Mouse (Mus musculus): Measurements from ENCODE around the gene Trim69. TPM values are rescaled to one million over a fixed set of nuclear protein-coding genes. Genes with fewer than 3 reads are reported as not detected.

The Trim69 gene
- polyA plus RNA-seq (2014; fragmentation: Nextera tagmentation; extraction: Ambion mirVana), result not detected in 2 replicates

DNA sequence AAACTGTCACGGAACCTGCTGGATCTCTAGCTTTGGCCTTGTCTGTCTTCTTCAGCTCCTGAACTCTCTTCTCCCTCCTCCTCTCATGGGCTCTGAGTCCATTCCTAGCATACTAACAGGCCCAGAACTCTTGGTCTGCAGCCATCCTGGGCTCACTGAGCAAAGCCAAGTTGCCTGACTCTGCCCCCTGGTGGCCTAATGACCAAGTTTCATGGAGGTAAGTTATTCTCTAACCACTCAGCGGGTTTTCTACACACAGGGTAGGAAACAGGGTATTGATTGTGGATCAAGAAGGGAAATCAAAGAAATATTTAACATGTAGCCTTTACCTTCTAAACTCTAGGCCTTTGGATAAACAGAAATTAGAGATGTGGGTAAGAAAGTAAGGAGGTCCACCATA is at the start of gene Trim69:
Gene Trim69, plus strand, starts transcription at position 21 of the 400 bp plus-strand sequence.
- 0 out of 2 replicates have a peak, but pooled peaks have one; percentile 53 for ATAC-seq (ENCODE audit: low FRiP score, low TSS enrichment)
- Histone ChIP-seq H3K4me2 (replicated peaks; ENCODE audit: low read depth, low read length) (no peak within 1 kb of the TSS), H3K9ac (ENCODE audit: low read depth, low read length) (no peak within 1 kb of the TSS), H3K27ac (ENCODE audit: low read depth, low read length) (no peak within 1 kb of the TSS), H3K9me3 (ENCODE audit: control insufficient read depth, low read length) (no peaks in the 10 kb centered on the region), H3K27me3 (ENCODE audit: control insufficient read depth, insufficient read depth, low read length) (no peaks in the 10 kb centered on the region), H3K4me3 (ENCODE audit: low read length) (no peak within 1 kb of the TSS), H3K4me1 (ENCODE audit: control insufficient read depth, insufficient read depth, low read length) (no peaks in the 10 kb centered on the region), H3K36me3 (ENCODE audit: control insufficient read depth, insufficient read depth, low read length) (no peaks in the 10 kb centered on the region)
- 56% methylated on average over 2 of the region's 2 CpGs for WGBS

DNA sequence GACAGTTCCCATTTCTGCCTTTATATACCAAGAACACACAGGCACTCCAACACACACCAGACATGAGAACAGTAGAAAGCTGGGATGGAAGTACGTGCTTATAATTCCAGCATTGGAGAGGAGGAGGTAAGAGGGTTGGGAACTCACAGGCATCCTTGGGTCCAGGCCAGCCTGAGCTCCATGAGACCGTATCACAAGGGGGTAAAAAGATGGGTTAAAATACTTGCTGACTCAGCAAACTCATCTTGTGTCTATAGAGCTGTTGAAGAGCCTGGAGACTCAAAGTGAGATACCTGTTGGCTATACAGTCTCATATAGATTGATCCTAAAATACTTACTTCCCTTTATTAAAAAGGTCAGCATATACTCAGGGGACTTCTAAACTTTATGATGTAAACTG is 43.6 kb upstream of the Trim69 start:
- H3K4me3 ChIP-seq (ENCODE audit: low read length), result no peak overlapping the region; the same call in 1 of the 2 replicates
- no peaks in the 10 kb centered on the region for H3K27me3 ChIP-seq (ENCODE audit: control insufficient read depth, insufficient read depth, low read length)
- peak overlapping the region; percentile 59 for H3K4me2 ChIP-seq (replicated peaks; ENCODE audit: low read depth, low read length)
- no peak overlapping the region for H3K27ac ChIP-seq (ENCODE audit: low read depth, low read length)
- peaks cover 15% of the 10 kb centered on the region; the same call in 1 of the 2 replicates for H3K36me3 ChIP-seq (ENCODE audit: control insufficient read depth, insufficient read depth, low read length)
- H3K9me3 ChIP-seq (ENCODE audit: control insufficient read depth, low read length), result no peaks in the 10 kb centered on the region
- H3K4me1 ChIP-seq (ENCODE audit: control insufficient read depth, insufficient read depth, low read length), result peaks cover 7% of the 10 kb centered on the region
- WGBS, result 89% methylated on average over 2 of the region's 2 CpGs
- ATAC-seq (ENCODE audit: low FRiP score, low TSS enrichment), result no peak
- H3K9ac ChIP-seq (ENCODE audit: low read depth, low read length), result no peak overlapping the region

DNA sequence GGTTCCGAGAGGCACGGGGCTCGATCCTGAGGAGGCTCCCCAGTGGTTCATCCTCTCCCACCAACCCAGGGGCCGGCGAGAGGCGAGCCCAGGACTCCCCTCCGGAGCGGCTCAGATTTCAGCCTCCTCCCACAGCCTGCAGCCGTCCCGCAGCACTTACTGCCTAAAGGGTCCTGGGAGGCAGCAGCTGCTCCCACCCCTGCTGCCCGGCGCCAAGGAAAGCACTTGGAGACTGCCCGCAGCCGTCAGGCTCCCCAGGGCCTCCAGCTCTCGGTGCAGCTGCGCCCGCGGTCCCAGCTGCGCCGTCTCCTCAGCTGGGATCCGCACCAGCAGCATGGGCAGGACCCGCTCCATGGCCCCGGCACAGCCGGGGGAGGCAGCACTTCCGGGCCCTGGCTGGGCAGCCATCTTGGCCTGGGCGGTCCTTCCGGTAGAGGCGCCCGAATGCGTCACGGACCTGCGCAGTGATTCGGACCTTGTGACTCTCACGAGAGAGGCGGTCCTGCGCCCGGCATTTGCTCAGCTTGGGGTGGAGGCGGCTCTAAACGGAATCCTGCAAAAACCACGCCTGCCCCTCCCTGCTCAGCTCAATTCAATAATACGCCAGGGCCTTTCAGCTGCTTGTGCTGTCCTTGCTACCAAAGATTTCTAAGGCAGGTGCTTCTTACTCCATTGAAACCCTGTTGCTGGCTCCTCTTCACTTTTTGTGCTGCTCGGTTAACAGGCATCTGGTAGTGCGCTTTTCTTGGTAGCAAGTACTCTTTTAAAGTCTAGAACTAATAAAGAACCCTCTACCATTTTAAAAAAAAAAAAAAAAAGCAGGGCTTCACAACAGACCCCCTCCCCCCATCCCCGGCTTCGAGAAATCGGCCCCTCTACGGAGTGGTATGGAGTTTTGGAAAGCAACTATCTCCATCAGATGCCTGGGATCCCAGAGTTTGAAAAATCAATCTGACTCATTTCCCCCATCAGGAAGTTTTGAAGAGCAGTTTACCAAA is 42.2 kb upstream of the Trim69 start, which contains the start of gene Spg11:
Gene Spg11, minus strand, starts transcription at position 426 of the 998 bp plus-strand sequence.
- Histone ChIP-seq H3K9ac (ENCODE audit: low read depth, low read length) (peak within 1 kb of the TSS; percentile 90), H3K36me3 (ENCODE audit: control insufficient read depth, insufficient read depth, low read length) (peaks cover 9% of the 10 kb centered on the region; the same call in 1 of the 2 replicates), H3K27ac (ENCODE audit: low read depth, low read length) (peak within 1 kb of the TSS; percentile 99), H3K27me3 (ENCODE audit: control insufficient read depth, insufficient read depth, low read length) (no peaks in the 10 kb centered on the region), H3K4me1 (ENCODE audit: control insufficient read depth, insufficient read depth, low read length) (peaks cover 7% of the 10 kb centered on the region), H3K4me3 (ENCODE audit: low read length) (peak within 1 kb of the TSS; percentile 84), H3K9me3 (ENCODE audit: control insufficient read depth, low read length) (no peaks in the 10 kb centered on the region), H3K4me2 (replicated peaks; ENCODE audit: low read depth, low read length) (peak within 1 kb of the TSS; percentile 59)
- peak; percentile 100 for ATAC-seq (ENCODE audit: low FRiP score, low TSS enrichment)
- under 1% methylated on average over 47 of the region's 47 CpGs for WGBS

DNA sequence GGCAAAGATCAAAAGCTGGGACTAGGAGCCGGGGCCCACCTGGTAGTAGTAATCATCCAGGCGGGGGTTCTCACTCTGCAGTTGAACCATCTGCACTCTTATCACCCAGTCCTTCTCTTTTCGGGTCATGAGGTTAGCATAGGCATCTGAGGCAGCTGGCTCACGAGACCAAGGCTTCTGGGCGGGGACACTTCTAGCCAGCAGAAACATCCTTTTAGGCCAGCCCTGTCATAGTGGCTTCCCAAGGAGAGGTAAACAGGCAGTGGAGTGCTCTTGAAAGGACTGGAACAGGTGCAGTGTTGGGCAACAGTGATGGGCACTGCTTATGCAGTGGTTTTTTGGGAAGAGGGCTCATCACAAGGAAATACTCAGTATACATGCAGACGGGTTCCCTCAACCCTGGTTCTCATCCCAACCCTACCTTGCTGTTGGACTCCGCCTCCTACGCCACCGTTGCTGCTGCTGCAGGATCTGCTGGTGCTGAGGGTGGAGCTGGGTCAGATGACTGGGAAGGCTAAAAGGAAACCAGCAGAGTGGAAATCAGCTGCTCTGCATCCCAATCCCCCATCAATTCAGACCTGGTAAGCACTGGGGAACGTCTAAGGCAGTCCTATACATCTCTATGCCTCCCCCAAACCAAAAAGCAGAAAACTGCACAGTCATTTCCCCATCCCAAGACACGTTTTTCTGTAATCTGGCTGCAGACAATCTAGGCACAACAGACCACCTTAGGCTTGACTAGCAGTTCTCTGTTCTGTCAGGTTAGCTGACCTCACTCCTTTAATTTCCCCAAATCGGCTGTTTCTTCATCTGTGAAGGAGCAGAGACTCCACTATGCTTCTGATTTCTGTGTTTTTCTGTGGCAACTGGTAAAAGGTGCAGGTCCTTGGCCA is 34.6 kb upstream of the Trim69 start:
- H3K9ac ChIP-seq (ENCODE audit: low read depth, low read length), result no peak overlapping the region
- no peak overlapping the region for H3K27ac ChIP-seq (ENCODE audit: low read depth, low read length)
- H3K36me3 ChIP-seq (ENCODE audit: control insufficient read depth, insufficient read depth, low read length), result no peaks in the 10 kb centered on the region
- ATAC-seq (ENCODE audit: low FRiP score, low TSS enrichment), result no peak
- WGBS, result 57% methylated on average over 12 of the region's 12 CpGs
- H3K27me3 ChIP-seq (ENCODE audit: control insufficient read depth, insufficient read depth, low read length), result no peaks in the 10 kb centered on the region
- H3K4me3 ChIP-seq (ENCODE audit: low read length), result no peak overlapping the region
- no peak overlapping the region for H3K4me2 ChIP-seq (replicated peaks; ENCODE audit: low read depth, low read length)
- H3K9me3 ChIP-seq (ENCODE audit: control insufficient read depth, low read length), result no peaks in the 10 kb centered on the region
- peaks cover 4% of the 10 kb centered on the region; the same call in 1 of the 2 replicates for H3K4me1 ChIP-seq (ENCODE audit: control insufficient read depth, insufficient read depth, low read length)

DNA sequence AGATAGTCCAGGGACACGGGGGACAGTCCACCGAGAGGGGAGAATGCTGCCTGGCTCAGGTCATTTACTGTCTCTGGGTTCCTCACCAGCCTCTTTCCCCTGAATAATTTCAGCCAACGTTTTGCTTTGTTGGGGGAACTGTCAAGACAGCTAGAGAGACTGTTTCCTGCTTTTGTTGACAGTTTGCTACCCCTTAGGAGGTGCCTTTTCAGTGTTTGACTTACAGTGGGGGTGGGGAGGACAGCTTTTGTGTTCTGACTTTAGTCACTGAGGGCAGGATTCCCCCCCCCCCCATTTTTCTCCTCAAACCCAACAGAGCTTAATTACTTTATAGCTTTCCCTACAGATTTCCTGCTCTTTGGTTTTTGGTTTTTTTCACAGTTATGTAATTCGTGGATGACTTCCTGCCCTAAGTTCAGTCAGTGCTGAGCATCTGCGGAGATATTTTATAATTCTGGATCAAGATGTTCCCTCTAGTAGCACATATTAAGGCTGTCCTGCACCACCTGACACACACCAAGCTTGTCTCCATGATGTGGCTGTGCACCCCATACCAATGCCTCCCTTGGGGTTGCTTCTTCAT is 33.6 kb upstream of the Trim69 start:
- H3K9ac ChIP-seq (ENCODE audit: low read depth, low read length), result no peak overlapping the region
- H3K9me3 ChIP-seq (ENCODE audit: control insufficient read depth, low read length), result no peaks in the 10 kb centered on the region
- H3K36me3 ChIP-seq (ENCODE audit: control insufficient read depth, insufficient read depth, low read length), result no peaks in the 10 kb centered on the region
- peaks cover 4% of the 10 kb centered on the region; the same call in 1 of the 2 replicates for H3K4me1 ChIP-seq (ENCODE audit: control insufficient read depth, insufficient read depth, low read length)
- no peaks in the 10 kb centered on the region for H3K27me3 ChIP-seq (ENCODE audit: control insufficient read depth, insufficient read depth, low read length)
- WGBS, result 53% methylated on average over 5 of the region's 5 CpGs
- H3K4me3 ChIP-seq (ENCODE audit: low read length), result no peak overlapping the region
- no peak overlapping the region for H3K27ac ChIP-seq (ENCODE audit: low read depth, low read length)
- no peak for ATAC-seq (ENCODE audit: low FRiP score, low TSS enrichment)
- H3K4me2 ChIP-seq (replicated peaks; ENCODE audit: low read depth, low read length), result no peak overlapping the region

DNA sequence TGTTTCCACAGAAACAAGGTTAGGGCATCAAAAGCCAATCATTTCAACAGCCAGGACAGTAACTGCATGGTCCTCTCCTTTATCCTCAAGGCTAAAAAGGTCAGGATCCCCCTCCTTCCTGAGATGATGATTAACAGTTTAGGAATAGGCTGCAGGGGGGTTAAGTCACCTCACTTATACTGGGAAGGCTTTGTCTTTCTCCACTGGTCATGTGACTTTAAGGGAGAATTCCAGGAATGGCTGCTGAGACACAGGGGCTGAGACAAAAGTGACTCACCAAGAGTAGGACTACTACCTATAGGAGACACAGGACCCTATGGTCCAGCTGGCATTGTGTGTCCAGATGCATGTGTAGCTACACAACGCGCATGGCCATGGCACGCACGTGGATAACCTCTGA is 32.9 kb upstream of the Trim69 start:
- Histone ChIP-seq H3K9me3 (ENCODE audit: control insufficient read depth, low read length) (no peaks in the 10 kb centered on the region), H3K4me3 (ENCODE audit: low read length) (no peak overlapping the region), H3K27ac (ENCODE audit: low read depth, low read length) (no peak overlapping the region), H3K4me2 (replicated peaks; ENCODE audit: low read depth, low read length) (no peak overlapping the region), H3K36me3 (ENCODE audit: control insufficient read depth, insufficient read depth, low read length) (no peaks in the 10 kb centered on the region), H3K27me3 (ENCODE audit: control insufficient read depth, insufficient read depth, low read length) (no peaks in the 10 kb centered on the region), H3K9ac (ENCODE audit: low read depth, low read length) (no peak overlapping the region), H3K4me1 (ENCODE audit: control insufficient read depth, insufficient read depth, low read length) (peaks cover 4% of the 10 kb centered on the region; the same call in 1 of the 2 replicates)
- no peak for ATAC-seq (ENCODE audit: low FRiP score, low TSS enrichment)
- whole genome bisulfite sequencing, result 85% methylated on average over 4 of the region's 4 CpGs

DNA sequence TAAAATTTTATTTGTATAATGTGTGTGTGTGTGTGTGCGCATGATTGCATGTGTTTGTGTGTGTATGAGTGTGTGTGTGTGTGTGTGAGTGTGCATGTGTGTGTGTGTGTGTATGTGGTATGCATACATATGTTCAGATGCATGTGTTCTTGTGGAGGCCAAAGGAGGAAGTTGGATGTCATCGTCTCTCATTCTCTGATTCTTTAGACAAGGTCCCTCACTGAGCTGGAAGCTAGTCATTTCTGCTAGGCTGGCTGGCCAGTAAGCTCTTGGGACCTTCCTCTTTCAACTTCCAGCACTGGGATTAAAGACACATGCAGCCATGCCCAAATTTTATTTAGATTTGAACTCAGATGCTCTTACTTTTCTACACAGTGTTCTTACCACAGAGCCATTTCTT is 28.4 kb upstream of the Trim69 start:
- no peaks in the 10 kb centered on the region for H3K4me1 ChIP-seq (ENCODE audit: control insufficient read depth, insufficient read depth, low read length)
- ATAC-seq (ENCODE audit: low FRiP score, low TSS enrichment), result no peak
- H3K4me3 ChIP-seq (ENCODE audit: low read length), result no peak overlapping the region
- no peak overlapping the region for H3K27ac ChIP-seq (ENCODE audit: low read depth, low read length)
- no peak overlapping the region for H3K9ac ChIP-seq (ENCODE audit: low read depth, low read length)
- H3K9me3 ChIP-seq (ENCODE audit: control insufficient read depth, low read length), result no peaks in the 10 kb centered on the region
- no peaks in the 10 kb centered on the region for H3K36me3 ChIP-seq (ENCODE audit: control insufficient read depth, insufficient read depth, low read length)
- no peaks in the 10 kb centered on the region for H3K27me3 ChIP-seq (ENCODE audit: control insufficient read depth, insufficient read depth, low read length)
- 88% methylated on average over 2 of the region's 2 CpGs for WGBS
- no peak overlapping the region for H3K4me2 ChIP-seq (replicated peaks; ENCODE audit: low read depth, low read length)

DNA sequence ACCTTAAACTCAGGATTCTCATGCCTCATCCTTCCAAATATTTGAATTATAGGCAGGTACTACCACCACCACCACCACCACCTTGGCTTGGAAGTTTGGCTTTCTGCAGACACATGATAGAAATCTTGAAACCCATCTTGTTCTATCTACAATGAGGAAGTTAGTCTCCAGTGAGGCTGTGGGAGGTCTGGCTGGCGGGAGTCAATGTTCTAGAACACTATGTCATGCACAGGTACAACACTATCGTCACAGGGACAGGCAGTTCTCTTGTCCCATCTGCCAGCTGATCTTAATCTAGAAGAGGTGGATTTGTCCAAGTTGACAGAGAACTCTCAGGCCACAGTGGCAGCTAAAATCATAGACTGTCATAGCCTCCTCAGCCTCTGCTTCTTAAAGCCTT is 27.9 kb upstream of the Trim69 start:
- Histone ChIP-seq H3K9ac (ENCODE audit: low read depth, low read length) (no peak overlapping the region), H3K4me2 (replicated peaks; ENCODE audit: low read depth, low read length) (no peak overlapping the region), H3K4me3 (ENCODE audit: low read length) (no peak overlapping the region), H3K27me3 (ENCODE audit: control insufficient read depth, insufficient read depth, low read length) (no peaks in the 10 kb centered on the region), H3K9me3 (ENCODE audit: control insufficient read depth, low read length) (no peaks in the 10 kb centered on the region), H3K27ac (ENCODE audit: low read depth, low read length) (no peak overlapping the region), H3K36me3 (ENCODE audit: control insufficient read depth, insufficient read depth, low read length) (no peaks in the 10 kb centered on the region), H3K4me1 (ENCODE audit: control insufficient read depth, insufficient read depth, low read length) (no peaks in the 10 kb centered on the region)
- 75% methylated on average over 2 of the region's 2 CpGs for WGBS
- no peak for ATAC-seq (ENCODE audit: low FRiP score, low TSS enrichment)

All from kidney, embryonic 14.5 days (tissue).